Mouse (Mus musculus) urinary bladder, adult 18-20 months (tissue): Measurements from ENCODE around the gene Ucn2.

Experiments
- DNase-seq, 2 experiments: peaks; one replicate each; pipeline ENCODE4 v3.0.0; 2022; ENCODE audit warnings: low spot score in 2 of 2, mixed read lengths in 2 of 2

The Ucn2 gene

GRCm38 (mm10) chr9:109031001-109031400 lies 45.2 kb downstream of the Ucn2 start:
- DNase-seq: no peak

GRCm38 (mm10) chr9:109031686-109032085 lies 45.9 kb downstream of the Ucn2 start:
- no peak for DNase-seq

- DNase-seq: no peak
Observed at GRCm38 (mm10) chr9:109032435-109032834, 46.6 kb downstream of the Ucn2 start.
